Mouse (Mus musculus): ENCODE measurements around the gene Riox1.

DNA sequence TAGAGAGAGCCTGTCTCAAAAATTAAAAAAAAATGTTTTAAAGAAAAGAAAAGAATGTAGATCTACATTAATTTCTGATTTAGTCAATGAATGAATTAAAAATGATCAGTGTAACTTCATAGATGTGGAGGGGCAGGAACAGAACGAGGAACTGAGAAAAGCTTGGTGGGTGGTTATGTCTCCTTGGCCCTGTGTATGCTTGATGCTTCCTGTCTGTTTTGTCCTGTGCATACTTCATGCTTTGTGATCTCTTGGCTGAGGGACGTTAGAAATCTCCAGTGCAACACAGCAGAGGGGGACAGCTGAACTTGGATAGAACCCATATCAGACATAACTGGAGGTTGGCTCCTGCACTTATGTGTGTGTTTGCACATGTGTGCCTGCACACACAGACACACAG lies 46.8 kb downstream of the Riox1 start:
- no peak for TF ChIP-seq CTCF (IDR thresholded peaks at IDR 0.05; ENCODE audit: low read depth, low read length)
- TF ChIP-seq EP300 (IDR thresholded peaks at IDR 0.05; ENCODE audit: insufficient read depth, low read depth, low read length): no peak
